Mouse (Mus musculus) erythroblast, embryonic 14.5 days (primary cell): ENCODE data around the gene Hydin. TPM values are rescaled to one million over a fixed set of nuclear protein-coding genes. Genes with fewer than 3 reads are reported as not detected.

ENCODE experiments used
- H3K27me3 ChIP-seq: 2 replicates; pipeline ENCODE4 v1.6.1; 2012; ENCODE audit warnings: inconsistent platforms; ENCODE audit not compliant: control insufficient read depth
- H3K36me3 ChIP-seq: 2 replicates; pipeline ENCODE4 v1.6.1; 2012; ENCODE audit warnings: mild to moderate bottlenecking, inconsistent platforms; ENCODE audit not compliant: control insufficient read depth
- H3K4me1 ChIP-seq: 2 replicates; pipeline ENCODE4 v1.6.1; 2012; ENCODE audit warnings: inconsistent platforms; ENCODE audit not compliant: control insufficient read depth
- H3K4me3 ChIP-seq: replicated peaks from 2 replicates; pipeline ENCODE3; 2012; ENCODE audit warnings: moderate library complexity, mild to moderate bottlenecking, inconsistent platforms
- H3K9me3 ChIP-seq: 2 replicates; pipeline ENCODE4 v1.6.1; 2012; ENCODE audit warnings: low read length, inconsistent platforms, mixed read lengths; ENCODE audit not compliant: control insufficient read depth
- GATA1 ChIP-seq: IDR thresholded peaks from 2 replicates; pipeline ENCODE4 v1.6.1; 2012; ENCODE audit warnings: low read length, inconsistent platforms, mixed read lengths
- TAL1 ChIP-seq: IDR thresholded peaks from 3 replicates; pipeline ENCODE4 v1.6.1; 2012; ENCODE audit warnings: low read length, inconsistent platforms, mixed read lengths
- polyA plus RNA-seq: library from polyadenylated mRNA; stranded (reverse); fragments of >175 nt; gene quantifications from 2 replicates; pipeline ENCODE4 v1.2.3, GENCODE M21; 2012

Gene Hydin
- polyA plus RNA-seq, 1 experiment, result under 0.01 TPM

- no peaks in the 10 kb centered on the region for H3K27me3 ChIP-seq
- H3K36me3 ChIP-seq, result peaks cover 16% of the 10 kb centered on the region
- TF ChIP-seq GATA1 (no peak), TAL1 (no peak)
- H3K4me1 ChIP-seq, result peaks cover 9% of the 10 kb centered on the region
- H3K9me3 ChIP-seq, result no peaks in the 10 kb centered on the region
- no peak overlapping the region for H3K4me3 ChIP-seq
Observed at GRCm38 (mm10) chr8:110626431-110626830, 359.7 kb downstream of the Hydin start.

- TF ChIP-seq TAL1 (no peak), GATA1 (no peak)
- H3K4me1 ChIP-seq, result peaks cover 6% of the 10 kb centered on the region
- peaks cover 44% of the 10 kb centered on the region for H3K36me3 ChIP-seq
Observed at GRCm38 (mm10) chr8:110629245-110630063, 362.7 kb downstream of the Hydin start.

DNA sequence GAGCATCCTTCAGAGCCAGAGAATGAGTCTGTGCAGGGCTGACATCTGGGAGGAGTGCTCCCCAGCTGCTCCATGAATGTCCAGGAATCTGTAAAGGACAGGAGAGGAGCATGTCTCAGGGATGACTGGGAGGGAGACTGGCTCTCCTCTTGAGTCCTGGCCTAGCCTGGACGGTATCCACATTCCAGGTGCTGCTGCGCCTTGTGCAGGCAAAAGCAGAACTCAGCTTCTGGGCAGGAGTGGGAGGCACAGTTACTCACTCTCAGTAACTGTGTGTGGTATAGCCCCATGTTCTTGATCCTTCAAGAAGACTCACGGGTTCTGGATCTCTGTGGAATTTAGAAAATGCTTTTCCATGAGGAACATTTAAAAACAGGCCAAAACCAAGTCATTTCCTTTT, 363.3 kb downstream of the Hydin start:
- Histone ChIP-seq H3K27me3 (no peaks in the 10 kb centered on the region), H3K4me3 (no peak overlapping the region), H3K36me3 (peaks cover 50% of the 10 kb centered on the region), H3K4me1 (peaks cover 6% of the 10 kb centered on the region), H3K9me3 (no peaks in the 10 kb centered on the region)
- TF ChIP-seq GATA1 (no peak), TAL1 (no peak)

More at GRCm38 (mm10) chr8:110629245-110630063, 362.7 kb downstream of the Hydin start:
- H3K4me3 ChIP-seq, result no peak overlapping the region
- no peaks in the 10 kb centered on the region for H3K27me3 ChIP-seq
- H3K9me3 ChIP-seq, result no peaks in the 10 kb centered on the region

DNA sequence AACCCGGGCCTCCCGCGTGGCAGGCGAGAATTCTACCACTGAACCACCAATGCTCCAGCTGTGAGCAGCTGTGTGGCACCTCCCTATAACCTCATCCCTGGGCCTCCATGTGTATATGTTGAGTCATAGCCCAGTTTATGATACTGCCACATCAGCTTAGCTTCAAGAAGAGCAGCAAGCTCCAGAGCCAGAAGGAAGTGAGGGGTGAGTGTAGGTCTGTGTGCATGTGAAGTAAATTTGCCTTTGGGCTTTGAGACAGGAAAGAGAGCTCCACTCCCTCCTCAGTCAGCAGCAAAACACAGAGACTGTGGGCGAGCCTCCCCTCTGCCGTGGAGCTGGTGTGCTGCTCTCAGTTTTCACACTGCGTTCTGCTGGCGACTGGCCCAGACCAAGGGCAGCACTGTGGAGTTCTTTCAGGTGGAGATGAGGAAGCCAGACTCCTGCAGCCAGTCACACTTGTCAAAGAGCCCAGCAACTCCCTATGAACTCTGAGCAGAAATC, 363.8 kb downstream of the Hydin start:
- Histone ChIP-seq H3K36me3 (peaks cover 56% of the 10 kb centered on the region), H3K4me3 (no peak overlapping the region), H3K9me3 (no peaks in the 10 kb centered on the region), H3K27me3 (no peaks in the 10 kb centered on the region), H3K4me1 (peaks cover 6% of the 10 kb centered on the region)
- no peak for TF ChIP-seq TAL1
- no peak for TF ChIP-seq GATA1

DNA sequence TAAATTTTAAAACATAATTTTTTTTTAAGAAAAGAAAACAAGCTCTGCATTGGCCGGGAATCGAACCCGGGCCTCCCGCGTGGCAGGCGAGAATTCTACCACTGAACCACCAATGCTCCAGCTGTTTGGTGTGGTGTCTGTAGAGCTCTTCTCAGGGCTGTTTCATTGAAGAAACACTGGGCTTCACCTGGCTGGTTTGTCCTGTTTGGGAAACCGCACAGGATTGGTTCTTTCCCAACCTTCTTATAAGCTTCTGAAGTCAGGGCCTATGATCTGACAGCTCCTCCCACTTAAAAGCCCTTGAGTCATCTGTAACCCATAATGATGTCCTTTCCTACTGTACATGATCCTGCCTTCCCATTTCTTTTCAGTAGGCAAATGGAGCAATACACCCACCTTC, 364.4 kb downstream of the Hydin start:
- Histone ChIP-seq H3K36me3 (peaks cover 61% of the 10 kb centered on the region), H3K4me1 (peaks cover 6% of the 10 kb centered on the region), H3K9me3 (no peaks in the 10 kb centered on the region), H3K27me3 (no peaks in the 10 kb centered on the region), H3K4me3 (no peak overlapping the region)
- TF ChIP-seq GATA1 (no peak), TAL1 (no peak)

GRCm38 (mm10) chr8:110633814-110634213, 367.0 kb downstream of the Hydin start:
- Histone ChIP-seq H3K27me3 (no peaks in the 10 kb centered on the region), H3K9me3 (no peaks in the 10 kb centered on the region), H3K36me3 (peaks cover 84% of the 10 kb centered on the region), H3K4me3 (no peak overlapping the region), H3K4me1 (peaks cover 3% of the 10 kb centered on the region)
- TF ChIP-seq GATA1 (no peak), TAL1 (no peak)

DNA sequence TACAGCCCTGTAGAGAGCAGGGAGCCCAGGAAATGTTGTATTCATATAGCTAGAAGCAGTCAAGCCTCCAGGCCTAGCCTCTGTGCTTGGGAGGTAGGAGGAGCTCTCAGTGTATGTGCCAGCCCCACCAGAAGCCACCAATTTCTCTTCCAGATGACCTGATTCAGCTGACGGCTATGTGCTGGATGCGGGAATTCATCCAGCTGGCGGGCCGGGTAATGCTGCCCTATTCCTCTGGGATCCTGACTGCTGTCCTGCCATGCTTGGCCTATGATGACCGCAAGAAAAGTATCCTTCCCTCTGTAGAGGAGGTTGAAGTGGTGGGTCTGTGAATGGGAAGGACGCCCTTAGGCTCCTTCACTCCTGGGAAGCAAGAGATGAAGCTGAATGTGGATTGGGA, 369.4 kb downstream of the Hydin start:
- Histone ChIP-seq H3K36me3 (peaks cover 89% of the 10 kb centered on the region), H3K27me3 (no peaks in the 10 kb centered on the region), H3K4me3 (no peak overlapping the region), H3K9me3 (no peaks in the 10 kb centered on the region), H3K4me1 (no peaks in the 10 kb centered on the region)
- TF ChIP-seq GATA1 (no peak), TAL1 (no peak)

- peaks cover 72% of the 10 kb centered on the region for H3K36me3 ChIP-seq
- H3K9me3 ChIP-seq, result no peaks in the 10 kb centered on the region
- H3K4me1 ChIP-seq, result no peaks in the 10 kb centered on the region
- H3K4me3 ChIP-seq, result no peak overlapping the region
- TF ChIP-seq TAL1, result no peak
- no peak for TF ChIP-seq GATA1
- no peaks in the 10 kb centered on the region for H3K27me3 ChIP-seq
Observed at GRCm38 (mm10) chr8:110642331-110642730, 375.6 kb downstream of the Hydin start.

DNA sequence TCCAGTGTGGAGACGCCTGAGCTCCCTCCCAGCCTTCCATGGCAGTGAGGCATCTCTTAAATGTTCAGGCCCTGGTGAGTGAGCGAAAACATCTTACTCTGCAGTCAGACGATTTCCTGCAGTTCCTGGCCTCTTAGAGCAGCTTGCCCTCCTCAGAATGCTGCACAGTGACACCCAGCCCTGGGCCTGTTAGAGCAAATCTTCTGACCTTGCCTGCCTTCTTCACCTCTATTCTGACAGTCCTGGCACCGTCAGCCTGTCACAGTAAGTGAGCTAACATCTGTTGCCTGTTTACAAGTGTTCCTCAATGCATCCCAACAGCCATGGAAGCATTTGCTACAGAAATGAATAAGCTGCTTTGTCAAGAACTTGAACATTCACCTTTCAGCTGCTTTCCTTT, 376.4 kb downstream of the Hydin start:
- no peaks in the 10 kb centered on the region for H3K4me1 ChIP-seq
- H3K27me3 ChIP-seq, result no peaks in the 10 kb centered on the region
- no peak overlapping the region for H3K4me3 ChIP-seq
- no peak for TF ChIP-seq GATA1
- peaks cover 63% of the 10 kb centered on the region for H3K36me3 ChIP-seq
- no peaks in the 10 kb centered on the region for H3K9me3 ChIP-seq
